Mouse (Mus musculus): ENCODE data around the gene Mdm4.
"Not testable (repeated sequence)": the region's sequence is repeated elsewhere in the genome, so short reads cannot be mapped to it uniquely, and the experiment has no call there.

Gene Mdm4

GRCm38 (mm10) chr1:133018580-133018979 lies 11.8 kb downstream of the Mdm4 start:
- DNase-seq, result no peak

DNA sequence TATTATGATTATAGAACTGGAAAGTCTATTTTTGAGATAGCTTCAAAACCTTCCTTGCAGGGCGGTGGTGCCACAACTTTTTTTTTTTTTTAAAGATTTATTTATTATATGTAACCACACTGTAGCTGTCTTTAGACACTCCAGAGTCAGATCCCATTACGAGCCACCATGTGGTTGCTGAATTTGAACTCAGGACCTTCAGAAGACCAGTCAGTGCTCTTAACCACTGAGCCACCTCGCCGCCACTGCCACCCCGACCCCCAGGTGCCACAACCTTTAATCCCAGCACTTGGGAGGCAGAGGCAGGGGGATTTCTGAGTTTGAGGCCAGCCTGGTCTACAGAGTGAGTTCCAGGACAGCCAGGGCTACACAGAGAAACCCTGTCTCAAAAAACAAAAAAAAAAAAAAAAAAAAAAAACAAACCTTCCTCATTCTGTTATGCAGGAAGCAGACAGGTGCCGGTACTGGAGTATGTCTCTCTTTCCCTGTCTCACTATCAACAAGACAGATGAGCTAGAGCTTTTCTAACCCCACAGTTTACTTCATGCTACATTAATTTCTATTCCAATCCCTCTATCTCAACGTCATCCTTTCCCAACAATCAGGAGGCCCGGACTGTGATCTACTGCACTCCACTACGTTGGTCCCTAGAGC lies 13.5 kb downstream of the Mdm4 start:
- no peak for DNase-seq

GRCm38 (mm10) chr1:133014196-133014595 lies 16.2 kb downstream of the Mdm4 start:
- DNase-seq, result no peak

GRCm38 (mm10) chr1:133013331-133013730 lies 17.0 kb downstream of the Mdm4 start:
- DNase-seq, result no peak

DNA sequence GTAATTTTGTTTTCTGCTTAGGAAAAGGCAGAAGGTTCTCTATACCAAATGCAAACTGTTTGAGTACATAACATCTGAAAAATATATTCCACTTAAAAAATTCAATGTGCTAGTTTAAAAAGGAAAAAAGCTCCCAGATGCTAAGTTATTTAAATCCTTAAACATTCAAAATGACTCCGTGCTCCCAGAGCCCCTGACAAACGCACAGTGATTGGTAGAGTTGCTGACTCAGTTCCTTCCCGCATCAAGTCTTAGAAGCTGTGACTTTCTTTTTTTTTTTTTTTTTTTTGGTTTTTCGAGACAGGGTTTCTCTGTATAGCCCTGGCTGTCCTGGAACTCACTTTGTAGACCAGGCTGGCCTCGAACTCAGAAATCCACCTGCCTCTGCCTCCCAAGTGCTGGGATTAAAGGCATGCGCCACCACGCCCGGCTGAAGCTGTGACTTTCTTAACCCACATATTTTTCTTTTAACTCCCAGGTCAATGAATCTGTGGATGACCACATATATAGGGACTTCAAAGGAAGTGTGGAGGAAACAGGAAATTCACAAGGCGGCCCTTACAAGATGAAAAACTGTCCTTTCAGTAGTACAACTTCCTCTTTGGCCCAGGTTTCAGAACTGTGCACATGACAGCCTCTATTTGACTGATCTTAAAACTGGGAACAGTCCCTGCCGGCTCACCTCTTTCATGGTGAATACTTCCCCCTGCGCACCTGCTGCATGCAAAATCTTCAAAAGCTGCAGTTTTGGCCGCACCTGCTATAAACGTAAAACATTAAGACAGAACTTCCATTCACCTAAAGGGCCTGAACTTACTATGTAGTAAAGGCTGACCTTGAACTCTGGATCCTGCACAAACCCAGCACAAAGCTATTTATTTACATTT lies 18.2 kb downstream of the Mdm4 start:
- DNase-seq, result no peak

DNA sequence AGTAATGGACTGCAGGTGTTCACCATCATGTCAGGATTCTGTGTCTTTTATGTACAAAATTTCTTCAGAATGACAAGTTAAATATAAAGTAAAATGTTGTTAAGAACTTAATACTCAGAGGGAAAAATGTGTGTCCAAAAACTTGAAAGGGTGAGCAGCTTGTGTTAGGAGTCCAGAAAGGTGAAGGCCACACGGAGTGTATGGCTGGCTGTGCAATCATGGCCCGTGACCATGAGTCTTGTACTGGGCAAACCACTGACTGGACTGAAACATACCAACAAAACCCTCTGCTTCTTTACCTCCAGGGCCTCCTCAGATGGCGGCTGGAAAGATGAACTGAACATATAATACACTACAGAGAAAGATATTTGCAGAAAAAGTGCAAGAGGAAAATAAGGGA lies 23.8 kb downstream of the Mdm4 start:
- DNase-seq, result no peak

DNA sequence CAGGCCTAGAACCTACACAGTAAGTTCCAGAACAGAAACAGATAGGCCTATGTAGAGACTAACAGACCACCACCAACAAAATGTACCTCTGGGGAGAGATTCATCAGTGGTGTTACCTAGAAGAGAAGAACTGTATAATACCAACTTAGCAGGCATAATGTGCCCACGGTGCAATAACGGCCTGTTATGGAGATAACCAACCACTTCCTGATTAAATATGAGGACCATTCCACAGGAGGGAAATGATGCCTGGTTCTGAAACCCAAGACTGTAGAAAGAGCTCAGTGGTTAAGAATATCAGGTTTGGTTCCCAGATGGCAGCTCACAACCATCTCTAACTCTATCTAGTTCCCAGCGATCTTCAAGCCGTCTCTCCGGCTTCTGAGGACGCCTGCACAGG lies 30.0 kb downstream of the Mdm4 start:
- DNase-seq, result no peak

- DNase-seq, result no peak
These were observed 38.8 kb downstream of the Mdm4 start for GRCm38 (mm10) chr1:132991580-132991979.

- DNase-seq, result no peak
These were observed 39.6 kb downstream of the Mdm4 start for GRCm38 (mm10) chr1:132990733-132991132.

- DNase-seq, result not testable (repeated sequence)
These were observed 41.6 kb downstream of the Mdm4 start for GRCm38 (mm10) chr1:132988556-132989459.

GRCm38 (mm10) chr1:132982728-132983127 lies 47.6 kb downstream of the Mdm4 start:
- DNase-seq, result peak; percentile 61

DNA sequence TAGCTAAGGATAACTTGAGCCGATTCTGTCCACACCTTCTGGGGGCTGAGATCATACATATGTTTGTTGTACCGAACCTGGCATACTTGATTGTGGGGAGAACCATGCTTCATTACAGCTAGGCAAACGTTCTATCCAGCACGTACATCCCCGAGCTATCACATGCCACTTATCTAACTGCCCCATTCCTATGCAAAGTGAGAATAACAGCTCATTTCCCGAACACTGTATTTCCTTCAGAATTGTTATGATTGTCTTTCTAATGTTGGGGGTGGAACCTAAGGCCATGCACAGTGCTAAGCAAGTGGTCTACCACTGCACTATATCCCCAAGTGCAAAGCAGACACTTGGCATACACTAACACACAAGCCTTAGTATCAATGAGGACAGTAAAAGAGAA lies 49.1 kb downstream of the Mdm4 start:
- DNase-seq, result no peak

DNA sequence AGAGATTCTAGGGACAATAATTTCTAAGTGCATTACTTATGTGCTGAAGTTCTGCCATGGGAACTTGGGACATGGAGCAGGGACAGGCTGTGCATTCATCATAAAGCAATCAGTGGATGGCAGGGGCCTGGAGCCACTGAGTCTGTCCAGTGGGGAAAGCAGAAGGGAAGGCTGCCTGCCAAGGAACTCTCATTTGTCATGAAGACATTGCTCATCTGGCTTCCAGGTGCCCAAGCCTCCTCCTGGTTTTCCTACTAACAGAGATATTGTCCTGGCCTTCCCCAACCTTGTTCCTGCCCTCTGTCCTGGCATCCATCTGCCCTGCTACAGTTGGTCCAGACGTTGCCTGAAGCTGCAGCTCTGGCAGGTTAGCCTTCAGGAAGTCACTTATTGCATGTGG lies 53.0 kb downstream of the Mdm4 start:
- DNase-seq, result no peak

DNA sequence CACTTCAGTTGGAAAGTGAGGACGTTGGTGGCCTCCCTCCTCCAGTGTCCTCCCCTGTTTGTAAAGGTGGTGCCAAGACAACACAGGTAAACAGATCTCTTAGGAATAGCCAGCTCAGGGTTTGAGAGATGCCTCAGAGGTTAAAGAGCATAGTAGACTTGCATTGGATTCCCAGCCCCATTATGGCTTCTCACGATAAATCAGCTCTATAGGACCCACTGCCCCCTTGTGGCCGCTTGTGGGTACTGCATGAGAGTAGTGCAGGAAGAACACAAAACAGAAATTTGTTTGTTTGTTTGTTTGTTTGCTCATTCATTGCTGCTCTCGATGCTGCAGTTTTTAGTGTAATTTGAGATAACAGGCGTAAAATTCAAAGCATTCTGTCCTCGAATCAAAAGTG lies 61.7 kb downstream of the Mdm4 start:
- peak; percentile 69 for DNase-seq

- DNase-seq, result no peak
These were observed 65.7 kb downstream of the Mdm4 start for GRCm38 (mm10) chr1:132964691-132965090.

- DNase-seq, result no peak
These were observed 66.3 kb downstream of the Mdm4 start for GRCm38 (mm10) chr1:132964106-132964505.

GRCm38 (mm10) chr1:132961751-132962150 lies 68.6 kb downstream of the Mdm4 start:
- no peak for DNase-seq

GRCm38 (mm10) chr1:132956809-132957208 lies 73.6 kb downstream of the Mdm4 start:
- DNase-seq, result no peak

GRCm38 (mm10) chr1:132947811-132948210 lies 82.5 kb downstream of the Mdm4 start:
- no peak for DNase-seq

GRCm38 (mm10) chr1:132945826-132946225 lies 84.5 kb downstream of the Mdm4 start:
- no peak for DNase-seq

DNA sequence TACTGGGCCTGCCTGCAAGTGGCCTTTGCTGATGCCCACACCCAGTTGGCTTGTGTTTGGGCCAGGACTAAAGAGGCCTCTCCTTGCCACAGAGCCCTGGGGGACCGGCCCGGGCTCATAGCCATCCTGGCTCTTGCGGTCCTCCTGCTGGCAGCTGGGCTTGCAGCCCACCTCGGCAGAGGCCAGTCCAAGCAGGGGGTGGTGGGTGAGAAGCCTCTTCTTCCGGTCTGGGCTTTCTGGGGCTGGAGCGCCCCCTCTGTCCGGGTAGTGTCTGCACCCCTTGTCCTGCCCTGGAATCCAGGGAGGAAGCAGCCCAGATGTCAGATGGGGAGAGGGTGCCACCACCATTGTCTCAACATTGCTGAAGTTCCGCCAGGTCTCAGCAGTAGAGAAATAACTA lies 91.4 kb downstream of the Mdm4 start:
- no peak for DNase-seq

GRCm38 (mm10) chr1:132937296-132938030 lies 92.9 kb downstream of the Mdm4 start:
- no peak for DNase-seq

- DNase-seq, result no peak
These were observed 95.5 kb downstream of the Mdm4 start for GRCm38 (mm10) chr1:132934856-132935255.

All from liver (tissue).